Mouse (Mus musculus) MEL (cell line): ENCODE results near the gene Paxx. TPM values are rescaled to one million over a fixed set of nuclear protein-coding genes. Genes with fewer than 3 reads are reported as not detected.

Source experiments
- DNase-seq: peaks from one replicate; pipeline ENCODE4 v3.0.0; 2011; ENCODE audit warnings: low read depth, low spot score
- H3K27ac ChIP-seq: 2 replicates; pipeline ENCODE4 v1.5.1; 2012; ENCODE audit warnings: low read depth, mild to moderate bottlenecking, control low read depth, low read length, moderate library complexity; ENCODE audit not compliant: control insufficient read depth
- H3K27me3 ChIP-seq, 2 experiments: fragments of 150-350 bp in 1 of 2; sonication (generic) in 1 of 2; 2 replicates each; pipeline ENCODE4 v1.6.1; 2012; ENCODE audit warnings: low read length in 2 of 2, mild to moderate bottlenecking in 2 of 2, improper control_type of control experiment in 1 of 2, moderate library complexity in 1 of 2; ENCODE audit not compliant: insufficient read depth in 2 of 2, control insufficient read depth in 1 of 2
- H3K36me3 ChIP-seq, 2 experiments: 2 replicates each; pipeline ENCODE4 v1.6.1; 2012 to 2014; ENCODE audit warnings: low read length in 2 of 2, improper control_type of control experiment in 1 of 2, inconsistent platforms in 1 of 2, mild to moderate bottlenecking in 1 of 2; ENCODE audit not compliant: insufficient read depth in 2 of 2, control insufficient read depth in 1 of 2
- H3K4me1 ChIP-seq, 2 experiments: fragments of 150-350 bp in 1 of 2; sonication (generic) in 1 of 2; 2 replicates each; pipeline ENCODE4 v1.6.1; 2012; ENCODE audit warnings: low read length in 2 of 2, improper control_type of control experiment in 1 of 2, mild to moderate bottlenecking in 1 of 2; ENCODE audit not compliant: insufficient read depth in 2 of 2, control insufficient read depth in 1 of 2
- H3K4me3 ChIP-seq, 2 experiments: fragments of 150-350 bp in 1 of 2; sonication (generic) in 1 of 2; 2 replicates each; pipeline ENCODE4 v1.5.1; 2012; ENCODE audit warnings: low read depth in 2 of 2, low read length in 2 of 2, mild to moderate bottlenecking in 2 of 2, moderate library complexity in 2 of 2, control low read depth in 1 of 2, improper control_type of control experiment in 1 of 2; ENCODE audit not compliant: control insufficient read depth in 1 of 2, insufficient read depth in 1 of 2
- H3K79me2 ChIP-seq: 2 replicates; pipeline ENCODE4 v1.6.1; 2012; ENCODE audit warnings: mild to moderate bottlenecking, low read length, moderate library complexity; ENCODE audit not compliant: control insufficient read depth, poor library complexity, insufficient read depth
- H3K9ac ChIP-seq: 2 replicates; pipeline ENCODE4 v1.6.1; 2012; ENCODE audit warnings: low read depth, mild to moderate bottlenecking, control low read depth, low read length, moderate library complexity; ENCODE audit not compliant: control insufficient read depth, poor library complexity, severe bottlenecking
- H3K9me3 ChIP-seq: fragments of 150-350 bp; sonication (generic); replicated peaks from 2 replicates; pipeline ENCODE4 v1.6.1; 2012; ENCODE audit warnings: mild to moderate bottlenecking, low read length, improper control_type of control experiment, moderate library complexity; ENCODE audit not compliant: insufficient read depth
- BHLHE40 ChIP-seq: IDR thresholded peaks from 2 replicates; pipeline ENCODE4 v1.6.1; 2012; ENCODE audit warnings: low read depth, mild to moderate bottlenecking, inconsistent platforms, low read length, improper control_type of control experiment, borderline replicate concordance
- CHD1 ChIP-seq: IDR thresholded peaks from 2 replicates; pipeline ENCODE4 v1.6.1; 2012; ENCODE audit warnings: low read depth, mild to moderate bottlenecking, inconsistent platforms, low read length, improper control_type of control experiment
- CTCF ChIP-seq, 3 experiments: IDR thresholded peaks in 2 of 3; conservative IDR thresholded peaks in 1 of 3; 2 replicates each; pipeline ENCODE4 v1.5.1; 2011 to 2012; ENCODE audit warnings: low read length in 3 of 3, low read depth in 2 of 3, mild to moderate bottlenecking in 2 of 3, improper control_type of control experiment in 1 of 3, inconsistent platforms in 1 of 3, mixed read lengths in 1 of 3, moderate library complexity in 1 of 3; ENCODE audit not compliant: control insufficient read depth in 1 of 3, insufficient read depth in 1 of 3, poor library complexity in 1 of 3, severe bottlenecking in 1 of 3
- ELF1 ChIP-seq: IDR thresholded peaks from 2 replicates; pipeline ENCODE4 v1.6.1; 2014; ENCODE audit warnings: low read depth, mild to moderate bottlenecking, inconsistent platforms, low read length, improper control_type of control experiment, moderate library complexity
- ETS1 ChIP-seq: IDR thresholded peaks from 2 replicates; pipeline ENCODE4 v1.6.1; 2012; ENCODE audit warnings: low read depth, mild to moderate bottlenecking, inconsistent platforms, low read length, improper control_type of control experiment, moderate library complexity
- GATA1 ChIP-seq: IDR thresholded peaks from 2 replicates; pipeline ENCODE4 v1.6.1; 2011; ENCODE audit warnings: low read depth, low read length, improper control_type of control experiment
- JUND ChIP-seq: IDR thresholded peaks from 2 replicates; pipeline ENCODE4 v1.6.1; 2011; ENCODE audit warnings: low read depth, mild to moderate bottlenecking, improper control_type of control experiment, low read length
- KAT2A ChIP-seq: conservative IDR thresholded peaks from 2 replicates; pipeline ENCODE4 v1.6.1; 2012; ENCODE audit warnings: low read depth, low read length, improper control_type of control experiment, inconsistent platforms
- MAFK ChIP-seq: IDR thresholded peaks from 2 replicates; pipeline ENCODE4 v1.6.1; 2011; ENCODE audit warnings: low read depth, mild to moderate bottlenecking, low read length, improper control_type of control experiment, borderline replicate concordance
- MAX ChIP-seq: IDR thresholded peaks from 2 replicates; pipeline ENCODE4 v1.6.1; 2011; ENCODE audit warnings: low read length, improper control_type of control experiment
- MAZ ChIP-seq: IDR thresholded peaks from 2 replicates; pipeline ENCODE4 v1.6.1; 2012; ENCODE audit warnings: low read depth, mild to moderate bottlenecking, inconsistent platforms, low read length, improper control_type of control experiment
- MXI1 ChIP-seq: IDR thresholded peaks from 2 replicates; pipeline ENCODE4 v1.6.1; 2011; ENCODE audit warnings: mild to moderate bottlenecking, low read depth, low read length, improper control_type of control experiment
- MYC ChIP-seq: IDR thresholded peaks from 2 replicates; pipeline ENCODE4 v1.6.1; 2011; ENCODE audit warnings: low read depth, mild to moderate bottlenecking, low read length, improper control_type of control experiment, moderate library complexity
- NRF1 ChIP-seq: IDR thresholded peaks from 2 replicates; pipeline ENCODE4 v1.6.1; 2014; ENCODE audit warnings: low read depth, mild to moderate bottlenecking, inconsistent platforms, low read length, improper control_type of control experiment, moderate library complexity; ENCODE audit not compliant: poor library complexity, insufficient read depth, severe bottlenecking
- POLR2AphosphoS5 ChIP-seq: IDR thresholded peaks from 2 replicates; pipeline ENCODE4 v1.6.1; 2012; ENCODE audit warnings: low read depth, borderline replicate concordance, mild to moderate bottlenecking, inconsistent platforms, low read length, moderate library complexity, mixed read lengths
- RCOR1 ChIP-seq: IDR thresholded peaks from 2 replicates; pipeline ENCODE4 v1.6.1; 2012; ENCODE audit warnings: low read depth, mild to moderate bottlenecking, inconsistent platforms, low read length, improper control_type of control experiment
- TBP ChIP-seq: IDR thresholded peaks from 2 replicates; pipeline ENCODE4 v1.8.0; 2011; ENCODE audit warnings: low read depth, low read length, improper control_type of control experiment
- TCF12 ChIP-seq: IDR thresholded peaks from 2 replicates; pipeline ENCODE4 v1.6.1; 2014; ENCODE audit warnings: low read depth, mild to moderate bottlenecking, inconsistent platforms, low read length, improper control_type of control experiment, moderate library complexity
- UBTF ChIP-seq: IDR thresholded peaks from 2 replicates; pipeline ENCODE4 v1.6.1; 2012; ENCODE audit warnings: low read depth, mild to moderate bottlenecking, inconsistent platforms, low read length, improper control_type of control experiment, moderate library complexity, borderline replicate concordance; ENCODE audit not compliant: insufficient read depth
- USF1 ChIP-seq: IDR thresholded peaks from 2 replicates; pipeline ENCODE4 v1.6.1; 2014; ENCODE audit warnings: low read depth, mild to moderate bottlenecking, inconsistent platforms, low read length, improper control_type of control experiment, moderate library complexity
- USF2 ChIP-seq, 2 experiments: IDR thresholded peaks; 2 replicates each; pipeline ENCODE4 v1.6.1; 2011 to 2012; ENCODE audit warnings: improper control_type of control experiment in 2 of 2, low read length in 2 of 2, borderline replicate concordance in 1 of 2, inconsistent platforms in 1 of 2, low read depth in 1 of 2, mild to moderate bottlenecking in 1 of 2; ENCODE audit not compliant: insufficient read depth in 1 of 2
- ZMIZ1 ChIP-seq: IDR thresholded peaks from 2 replicates; pipeline ENCODE4 v1.6.1; 2012; ENCODE audit warnings: low read depth, mild to moderate bottlenecking, inconsistent platforms, low read length, improper control_type of control experiment, moderate library complexity
- ZNF384 ChIP-seq: IDR thresholded peaks from 2 replicates; pipeline ENCODE4 v1.6.1; 2012; ENCODE audit warnings: low read depth, mild to moderate bottlenecking, inconsistent platforms, low read length, improper control_type of control experiment
- polyA plus RNA-seq, 2 experiments: library from polyadenylated mRNA; stranded (reverse) in 1 of 2; unstranded in 1 of 2; fragments of >175 nt in 1 of 2; fragments of >200 nt in 1 of 2; gene quantifications; 2 replicates each; pipeline versions ENCODE4 v1.2.1 to v1.2.4; 2012; ENCODE audit warnings: low replicate concordance in 2 of 2, low read depth in 1 of 2; ENCODE audit not compliant: insufficient read length in 2 of 2, insufficient read depth in 1 of 2, missing spikeins in 1 of 2
- total RNA-seq: library from RNA; depleted of rRNA; stranded (reverse); fragments of 300-350 nt; gene quantifications from 2 replicates; pipeline ENCODE4 v1.2.3, GENCODE M21; 2012

Paxx gene
- total and polyA plus RNA-seq, 3 experiments, result 18.5 to 22.1 TPM; not detected in 1

DNA sequence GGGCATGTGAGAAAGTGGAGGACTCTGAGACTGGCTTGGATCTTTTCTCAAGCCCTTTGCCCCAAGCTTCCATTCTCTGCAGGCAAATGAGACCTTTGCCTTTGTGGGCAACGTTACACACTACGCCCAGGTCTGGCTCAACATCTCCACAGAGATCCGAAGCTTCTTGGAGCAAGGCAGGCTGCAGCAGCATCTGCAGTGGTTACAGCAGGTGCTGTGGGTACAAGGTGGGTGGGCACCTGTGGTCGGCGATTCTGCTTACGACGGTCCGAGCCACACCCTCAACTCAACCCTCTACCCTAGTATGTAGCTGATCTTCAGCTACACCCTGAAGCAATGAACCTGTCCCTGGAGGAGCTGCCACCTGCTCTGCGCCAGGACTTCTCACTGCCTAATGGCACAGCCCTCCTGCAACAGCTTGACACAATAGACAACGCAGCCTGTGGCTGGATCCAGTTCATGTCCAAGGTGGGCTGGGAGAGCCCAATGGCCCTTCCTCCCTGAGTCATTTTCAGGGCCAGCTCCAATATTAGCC, 24.5 kb downstream of the Paxx start:
- no peaks in the 10 kb centered on the region for H3K4me1 ChIP-seq
- H3K79me2 ChIP-seq, result no peaks in the 10 kb centered on the region
- TF ChIP-seq USF1 (no peak), ETS1 (no peak), GATA1 (no peak), MAFK (no peak), MAX (no peak), BHLHE40 (no peak), NRF1 (no peak), ZNF384 (no peak), MXI1 (no peak)
- TF ChIP-seq, all 39 proteins: peak for 0
- no peaks in the 10 kb centered on the region for H3K9me3 ChIP-seq
- H3K9ac ChIP-seq, result no peak overlapping the region
- H3K4me3 ChIP-seq, result no peak overlapping the region
- H3K27me3 ChIP-seq, result no peaks in the 10 kb centered on the region
- H3K27ac ChIP-seq, result no peak overlapping the region
- no peak for DNase-seq
- H3K36me3 ChIP-seq, result no peaks in the 10 kb centered on the region; a peak in 1 of 4 replicates

DNA sequence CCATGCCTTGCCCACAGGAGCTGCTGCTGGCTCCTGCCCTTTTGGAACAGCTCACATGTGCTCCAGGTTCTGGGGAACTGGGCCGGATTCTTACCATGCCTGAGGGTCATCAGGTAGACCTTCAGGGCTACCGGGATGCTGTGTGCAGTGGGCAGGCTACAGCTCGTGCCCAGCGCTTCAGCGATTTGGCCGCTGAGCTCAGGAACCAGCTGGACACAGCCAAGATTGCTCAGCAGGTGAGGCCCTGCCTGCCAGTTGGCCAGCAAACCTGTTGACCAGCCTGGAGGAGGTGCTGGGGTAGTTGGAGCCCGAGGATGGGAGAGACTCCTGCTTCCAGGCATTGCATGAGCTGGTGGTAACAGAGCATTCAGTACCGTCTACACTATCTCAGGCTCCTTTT, 26.6 kb downstream of the Paxx start:
- Histone ChIP-seq H3K27ac (no peak overlapping the region), H3K27me3 (no peaks in the 10 kb centered on the region), H3K4me3 (no peak overlapping the region), H3K4me1 (peaks cover 0 to 4% of the 10 kb centered on the region in 2 experiments; a peak in 2 of 4 replicates), H3K9me3 (no peaks in the 10 kb centered on the region), H3K9ac (no peak overlapping the region), H3K79me2 (no peaks in the 10 kb centered on the region), H3K36me3 (peaks cover 0 to 2% of the 10 kb centered on the region in 2 experiments; a peak in 1 of 4 replicates)
- DNase-seq, result no peak
- no peak for TF ChIP-seq UBTF
- no peak for TF ChIP-seq ELF1
- no peak for TF ChIP-seq TBP
- TF ChIP-seq USF2 (IDR thresholded peaks at IDR 0.05; ENCODE audit: borderline replicate concordance in 1 of 2, insufficient read depth in 1 of 2, low read depth in 1 of 2, low read length in 2 of 2), result no peak
- no peak for TF ChIP-seq JUND
- TF ChIP-seq GATA1, result no peak
- TF ChIP-seq MYC, result no peak
- no peak for TF ChIP-seq CTCF (IDR thresholded peaks at IDR 0.05 in 2 of 3, conservative IDR thresholded peaks at IDR 0.05 in 1 of 3; ENCODE audit: control insufficient read depth in 1 of 3, insufficient read depth in 1 of 3, low read depth in 2 of 3, low read length in 3 of 3, poor library complexity in 1 of 3, severe bottlenecking in 1 of 3)
- TF ChIP-seq MAZ, result no peak
- no peak for TF ChIP-seq TCF12
- no peak for TF ChIP-seq MAX
- no peak for TF ChIP-seq MAFK
- no peak for TF ChIP-seq BHLHE40
- TF ChIP-seq USF1, result no peak
- TF ChIP-seq ZMIZ1, result no peak
- no peak for TF ChIP-seq CHD1
- TF ChIP-seq RCOR1, result no peak
- TF ChIP-seq POLR2AphosphoS5, result no peak
- no peak for TF ChIP-seq KAT2A
